Mouse (Mus musculus) heart, embryonic 14.5 days (tissue): ENCODE data around the gene Gm7694. TPM values are rescaled to one million over a fixed set of nuclear protein-coding genes. Genes with fewer than 3 reads are reported as not detected.

Source experiments
- ATAC-seq: fragments of 200-750 bp; cut with Nextera tagmentation; 2 replicates; pipeline ENCODE4 v1.8.0; 2017; ENCODE audit warnings: low read depth, moderate TSS enrichment; ENCODE audit not compliant: insufficient number of reproducible peaks, insufficient read depth, low FRiP score
- H3K27ac ChIP-seq, 2 experiments: fragments of 200-500 bp in 1 of 2; fragments of 300-500 bp in 1 of 2; sonication (generic) in 1 of 2; replicated peaks in 1 of 2; 2 replicates each; pipeline ENCODE4 v1.5.1; 2012 to 2014; ENCODE audit warnings: low read depth in 2 of 2, low read length in 2 of 2, control low read depth in 1 of 2, mild to moderate bottlenecking in 1 of 2, mixed read lengths in 1 of 2; ENCODE audit not compliant: control insufficient read depth in 1 of 2, insufficient read depth in 1 of 2
- H3K27me3 ChIP-seq: fragments of 300-500 bp; sonication (generic); 2 replicates; pipeline ENCODE4 v1.6.1; 2014; ENCODE audit warnings: mild to moderate bottlenecking, low read length, control low read depth; ENCODE audit not compliant: control insufficient read depth, insufficient read depth
- H3K36me3 ChIP-seq: fragments of 300-500 bp; sonication (generic); 2 replicates; pipeline ENCODE4 v1.6.1; 2014; ENCODE audit warnings: mild to moderate bottlenecking, control low read depth, low read length, mixed read lengths; ENCODE audit not compliant: control insufficient read depth, insufficient read depth
- H3K4me1 ChIP-seq, 2 experiments: fragments of 200-500 bp in 1 of 2; fragments of 300-500 bp in 1 of 2; sonication (generic) in 1 of 2; 2 replicates each; pipeline ENCODE4 v1.6.1; 2012 to 2014; ENCODE audit warnings: low read length in 2 of 2, control low read depth in 1 of 2, mixed read lengths in 1 of 2; ENCODE audit not compliant: control insufficient read depth in 2 of 2, insufficient read depth in 2 of 2
- H3K4me2 ChIP-seq: fragments of 300-500 bp; sonication (generic); 2 replicates; pipeline ENCODE4 v1.6.1; 2014; ENCODE audit warnings: mild to moderate bottlenecking, low read length
- H3K4me3 ChIP-seq, 2 experiments: fragments of 200-500 bp in 1 of 2; fragments of 300-500 bp in 1 of 2; sonication (generic) in 1 of 2; 2 replicates each; pipeline ENCODE4 v1.5.1; 2012 to 2014; ENCODE audit warnings: low read length in 2 of 2, mild to moderate bottlenecking in 2 of 2, control low read depth in 1 of 2, low read depth in 1 of 2, moderate library complexity in 1 of 2; ENCODE audit not compliant: control insufficient read depth in 1 of 2, insufficient read depth in 1 of 2
- H3K9ac ChIP-seq: fragments of 300-500 bp; sonication (generic); 2 replicates; pipeline ENCODE4 v1.6.1; 2014; ENCODE audit warnings: mild to moderate bottlenecking, low read length
- H3K9me3 ChIP-seq: fragments of 300-500 bp; sonication (generic); 2 replicates; pipeline ENCODE4 v1.6.1; 2016; ENCODE audit warnings: low read length, control low read depth; ENCODE audit not compliant: control insufficient read depth
- WGBS: fragments of 180-500 bp; shearing (Covaris S2); extraction: QIAGEN DNeasy Blood & Tissue Kit; methylation state at CpG from one replicate; pipeline ENCODE4 v1.1.7; 2014; 5-methylcytosine and 5-hydroxymethylcytosine counted together
- polyA plus RNA-seq: library from polyadenylated mRNA; unstranded; fragments of >200 nt; fragmentation: Nextera tagmentation; extraction: Ambion mirVana; gene quantifications from 2 replicates; pipeline ENCODE4 v1.2.1, GENCODE M21; 2014

Gm7694 gene
- polyA plus RNA-seq, 1 experiment from 2014 or later, result 5.4 TPM

DNA sequence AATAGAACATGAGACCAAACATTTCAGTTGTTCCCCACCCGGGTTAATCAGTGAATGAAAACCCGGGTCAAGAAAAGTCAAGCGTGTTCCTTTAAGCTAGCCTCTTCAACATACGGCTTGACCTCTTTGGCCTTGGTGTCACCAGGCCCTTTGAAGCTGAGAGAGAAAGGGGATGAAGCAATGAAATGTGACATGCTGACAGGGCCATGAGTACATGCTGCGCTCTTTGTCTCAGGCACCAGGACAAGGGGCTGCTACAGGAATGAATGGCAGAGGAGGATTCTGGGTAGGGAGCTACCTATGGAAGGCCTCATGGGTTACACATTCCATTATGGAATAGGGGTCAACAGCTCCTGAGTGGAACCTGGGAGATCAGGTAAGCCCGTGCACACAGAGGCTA lies 3.0 kb downstream of the Gm7694 start:
- Histone ChIP-seq H3K4me3 (no peak overlapping the region), H3K27me3 (no peaks in the 10 kb centered on the region), H3K27ac (no peak overlapping the region), H3K9me3 (no peaks in the 10 kb centered on the region), H3K9ac (no peak overlapping the region), H3K36me3 (peaks cover 15% of the 10 kb centered on the region), H3K4me2 (no peak overlapping the region), H3K4me1 (no peaks in the 10 kb centered on the region)
- ATAC-seq, result no peak
- WGBS, result 64% methylated on average over 6 of the region's 6 CpGs

DNA sequence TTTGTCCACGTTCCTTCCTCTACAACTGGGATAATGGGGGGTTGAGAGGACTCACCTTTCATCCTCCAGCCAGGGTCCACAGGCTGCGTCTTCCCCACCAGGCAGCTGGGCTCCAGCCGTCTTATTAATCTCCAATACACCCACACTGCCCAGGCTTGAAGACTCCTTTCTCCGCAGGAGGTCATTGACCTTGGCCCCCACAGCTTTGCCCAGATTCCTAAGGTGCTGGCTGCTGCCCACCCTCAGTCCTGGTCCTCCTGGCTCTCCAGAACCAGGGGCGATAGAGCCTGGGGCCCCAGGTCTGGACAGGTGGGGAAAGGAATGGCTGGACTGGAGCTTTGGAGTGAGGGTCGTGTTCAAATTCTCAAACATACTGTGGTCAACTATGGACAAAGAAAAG lies 3.7 kb downstream of the Gm7694 start:
- WGBS, result 83% methylated on average over 6 of the region's 6 CpGs
- no peak for ATAC-seq
- Histone ChIP-seq H3K9ac (no peak overlapping the region), H3K36me3 (peaks cover 15% of the 10 kb centered on the region), H3K4me1 (no peaks in the 10 kb centered on the region), H3K9me3 (no peaks in the 10 kb centered on the region), H3K4me2 (no peak overlapping the region), H3K27me3 (no peaks in the 10 kb centered on the region), H3K4me3 (no peak overlapping the region), H3K27ac (no peak overlapping the region)

DNA sequence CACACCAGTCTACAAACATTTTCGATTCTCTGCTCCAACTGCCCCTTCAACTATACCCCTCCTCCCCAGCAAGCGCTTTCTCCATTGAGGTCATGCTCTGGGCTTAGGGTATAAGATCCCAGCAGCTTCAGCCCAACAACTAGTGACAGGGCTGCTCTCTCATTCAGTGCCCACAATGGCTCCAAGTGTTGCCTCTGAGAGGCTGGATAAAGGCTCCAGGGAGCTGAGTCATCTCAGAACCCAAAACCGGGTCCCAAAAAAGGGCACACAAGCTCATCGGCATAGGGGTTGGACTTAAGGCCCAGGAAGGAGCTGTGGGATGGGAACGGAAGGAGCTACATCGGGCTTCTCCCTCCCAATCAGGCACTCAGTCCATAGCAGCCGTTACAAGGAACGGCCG lies 4.4 kb downstream of the Gm7694 start:
- ATAC-seq, result no peak
- peaks cover 15% of the 10 kb centered on the region for H3K36me3 ChIP-seq
- no peak overlapping the region for H3K27ac ChIP-seq
- no peaks in the 10 kb centered on the region for H3K4me1 ChIP-seq
- H3K9me3 ChIP-seq, result no peaks in the 10 kb centered on the region
- no peak overlapping the region for H3K4me2 ChIP-seq
- H3K27me3 ChIP-seq, result no peaks in the 10 kb centered on the region
- H3K4me3 ChIP-seq, result no peak overlapping the region
- no peak overlapping the region for H3K9ac ChIP-seq
- 94% methylated on average over 9 of the region's 9 CpGs for WGBS

DNA sequence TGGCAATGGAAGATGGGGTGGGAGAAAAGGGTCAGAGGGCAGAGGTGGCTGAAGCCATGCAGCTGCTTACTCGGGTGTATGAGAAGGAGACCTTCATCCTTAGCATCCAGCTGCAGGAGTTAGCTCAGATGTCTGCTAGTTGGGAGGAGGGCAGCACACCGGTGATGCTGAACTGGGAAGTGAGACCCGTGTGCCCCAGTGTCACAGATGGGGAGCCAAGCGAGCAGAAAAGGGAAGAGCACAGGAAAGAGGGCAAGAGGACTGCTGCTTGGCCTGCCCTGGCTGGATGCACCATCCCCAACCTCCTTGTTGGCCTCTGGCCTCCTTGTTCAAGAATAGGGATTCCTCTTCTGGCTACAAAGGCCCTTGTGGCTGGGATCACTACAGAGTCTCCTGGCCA lies 6.6 kb downstream of the Gm7694 start:
- peaks cover 6% of the 10 kb centered on the region in 2 experiments for H3K4me1 ChIP-seq
- ATAC-seq, result no peak
- no peaks in the 10 kb centered on the region for H3K27me3 ChIP-seq
- H3K9me3 ChIP-seq, result no peaks in the 10 kb centered on the region
- peaks cover 15% of the 10 kb centered on the region for H3K36me3 ChIP-seq
- no peak overlapping the region for H3K4me2 ChIP-seq
- 88% methylated on average over 4 of the region's 4 CpGs for WGBS
- H3K27ac ChIP-seq, result no peak overlapping the region
- no peak overlapping the region for H3K9ac ChIP-seq
- H3K4me3 ChIP-seq, result no peak overlapping the region

DNA sequence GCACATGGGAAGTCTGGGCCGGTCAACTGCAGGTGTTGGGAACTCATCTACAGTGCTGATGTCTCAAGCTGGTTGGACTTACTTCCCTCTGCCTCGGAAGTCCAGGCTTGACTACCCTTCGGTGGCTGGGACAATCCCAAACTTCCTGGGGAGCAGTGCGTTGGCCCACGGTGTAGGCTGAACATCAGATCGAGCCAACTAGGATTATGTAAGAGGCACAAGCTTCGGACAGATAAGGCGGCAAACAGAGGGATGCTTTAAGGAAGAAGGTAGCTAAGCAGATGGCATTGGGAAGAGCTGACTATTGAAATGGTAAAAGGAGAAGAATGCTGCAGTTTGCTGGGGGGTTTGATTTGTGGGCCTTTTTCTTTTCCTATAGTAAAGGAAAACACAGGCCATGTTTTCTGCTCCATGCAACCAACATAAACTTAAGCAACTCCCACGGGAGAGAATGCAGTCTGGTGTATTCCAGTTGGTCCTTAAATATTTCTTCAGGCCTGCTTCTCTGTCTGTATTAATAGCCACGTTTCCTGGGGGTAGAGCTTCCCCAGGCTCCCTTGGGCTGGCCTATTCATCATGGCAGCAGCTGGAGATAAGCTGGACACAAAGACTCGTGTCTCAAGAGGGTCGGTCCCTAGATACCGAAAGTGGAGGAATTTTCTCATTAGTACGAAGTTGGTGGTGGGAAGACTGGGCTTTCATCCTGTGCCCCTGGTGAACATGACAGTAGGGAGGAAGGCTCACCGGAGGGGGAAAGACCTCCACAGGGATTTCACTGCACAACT lies 11.2 kb downstream of the Gm7694 start:
- Histone ChIP-seq H3K4me1 (peaks cover 9 to 12% of the 10 kb centered on the region in 2 experiments), H3K27ac (no peak overlapping the region), H3K4me3 (no peak overlapping the region), H3K4me2 (no peak overlapping the region), H3K9me3 (peaks cover under 1% of the 10 kb centered on the region; the same call in 1 of the 2 replicates), H3K27me3 (no peaks in the 10 kb centered on the region), H3K36me3 (peaks cover under 1% of the 10 kb centered on the region), H3K9ac (no peak overlapping the region)
- 58% methylated on average over 15 of the region's 15 CpGs for WGBS
- no peak for ATAC-seq

DNA sequence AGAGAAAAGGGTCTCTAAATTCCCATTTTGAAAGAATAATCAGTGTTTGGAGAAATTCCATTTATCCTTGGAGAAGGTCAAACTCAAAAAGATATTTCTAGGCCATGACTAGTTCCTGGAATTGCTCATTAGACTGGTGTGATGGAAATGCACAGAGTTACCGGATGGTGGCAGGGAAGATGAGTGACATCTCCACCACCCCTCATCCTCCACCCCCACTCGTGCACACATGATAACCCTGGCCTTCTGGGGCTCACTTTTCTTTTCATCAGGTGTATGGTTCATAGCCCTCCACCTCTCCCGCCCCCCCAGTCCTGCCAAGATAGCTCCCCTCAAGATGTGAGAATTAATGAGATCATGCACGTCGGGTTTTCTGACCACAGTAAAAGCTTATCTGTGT lies 12.9 kb downstream of the Gm7694 start:
- 62% methylated on average over 5 of the region's 5 CpGs for WGBS
- Histone ChIP-seq H3K9ac (no peak overlapping the region), H3K4me1 (peaks cover 9 to 12% of the 10 kb centered on the region in 2 experiments), H3K4me3 (no peak overlapping the region), H3K27ac (no peak overlapping the region), H3K27me3 (no peaks in the 10 kb centered on the region), H3K9me3 (peaks cover 4% of the 10 kb centered on the region), H3K36me3 (no peaks in the 10 kb centered on the region), H3K4me2 (no peak overlapping the region)
- no peak for ATAC-seq

DNA sequence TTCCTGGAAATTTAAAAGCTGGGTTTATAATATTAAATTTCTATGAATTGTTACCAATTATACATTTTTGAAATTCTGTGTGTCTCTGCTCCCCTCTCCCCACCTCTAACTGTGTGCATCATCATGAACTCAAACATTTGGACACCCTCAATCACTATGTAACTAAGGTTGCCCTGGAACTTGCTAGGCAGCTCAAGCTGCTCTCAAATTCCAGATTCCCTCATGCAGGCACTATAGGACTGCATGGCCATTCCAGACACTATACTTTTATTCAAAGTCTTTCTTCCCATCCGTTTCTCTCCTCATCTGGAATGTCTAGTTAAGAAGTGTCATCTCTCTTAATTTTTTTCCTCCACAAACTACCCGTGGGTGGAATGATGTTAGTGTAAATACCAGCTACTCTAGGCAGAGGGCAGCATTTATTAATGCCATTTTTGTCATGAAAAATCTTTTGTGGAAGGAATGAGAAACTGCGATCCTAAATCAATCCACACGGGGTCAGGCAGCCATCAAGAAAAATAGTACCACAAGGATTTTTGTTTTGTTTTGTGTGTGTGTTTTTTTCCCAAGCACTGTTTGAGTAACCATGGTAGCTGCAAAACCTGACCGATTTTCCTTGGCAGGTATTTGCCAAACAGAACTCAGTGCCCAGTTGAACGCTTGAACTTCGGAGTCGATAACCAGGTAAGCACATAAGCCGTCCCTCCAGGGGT lies 13.7 kb downstream of the Gm7694 start:
- Histone ChIP-seq H3K4me3 (no peak overlapping the region), H3K4me1 (peaks cover 9 to 12% of the 10 kb centered on the region in 2 experiments), H3K36me3 (no peaks in the 10 kb centered on the region), H3K27me3 (no peaks in the 10 kb centered on the region), H3K4me2 (no peak overlapping the region), H3K27ac (no peak overlapping the region), H3K9ac (no peak overlapping the region), H3K9me3 (peaks cover 4% of the 10 kb centered on the region)
- no peak for ATAC-seq
- 46% methylated on average over 9 of the region's 9 CpGs for WGBS
